Mouse (Mus musculus): ENCODE results near the gene Hibch.

- TF ChIP-seq CTCF (IDR thresholded peaks at IDR 0.05; ENCODE audit: borderline replicate concordance, insufficient read depth, low read length) (no peak), POLR2A (IDR thresholded peaks at IDR 0.05; ENCODE audit: low read depth, low read length) (no peak)
Measured at GRCm38 (mm10) chr1:52799056-52799726, 45.5 kb upstream of the Hibch start.

All from embryonic fibroblast, embryonic 13.5 days (primary cell).